Mouse (Mus musculus): ENCODE measurements around the gene Eif4ebp2.

DNA sequence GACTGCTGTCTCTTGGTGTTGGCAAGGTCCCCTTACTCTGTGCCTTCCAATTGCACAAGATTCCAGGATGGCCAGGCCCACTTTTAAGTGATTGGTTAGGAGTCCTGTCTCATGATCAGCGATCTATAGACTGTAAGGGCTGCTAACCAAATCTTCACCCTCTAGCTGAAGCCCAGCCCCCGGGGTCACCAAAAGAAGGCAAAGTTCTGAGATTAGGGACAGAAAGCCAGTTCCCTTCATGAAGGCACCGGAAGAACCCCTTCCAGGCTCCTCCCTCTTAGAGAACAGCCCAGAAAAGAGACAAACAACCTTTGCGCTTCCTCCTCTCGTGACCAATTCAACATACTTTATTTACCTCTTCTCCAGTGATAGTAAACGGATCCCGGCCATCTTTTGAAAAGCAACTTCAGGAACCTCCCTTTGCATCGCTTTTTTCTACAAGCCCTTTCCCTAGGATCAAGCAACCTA, 964 bp downstream of the Eif4ebp2 start:
- TF ChIP-seq FOSL1 (IDR thresholded peaks at IDR 0.05; ENCODE audit: insufficient read depth, low read length, poor library complexity, severe bottlenecking), result no peak
- TF ChIP-seq USF1 (IDR thresholded peaks at IDR 0.05; ENCODE audit: low read depth), result no peak
- no peak for TF ChIP-seq CTCF (IDR thresholded peaks at IDR 0.05; ENCODE audit: control insufficient read depth, insufficient read depth, insufficient read length)
- TF ChIP-seq MAX (IDR thresholded peaks at IDR 0.05), result no peak
- TF ChIP-seq MYOD1 (IDR thresholded peaks at IDR 0.05; ENCODE audit: control insufficient read depth, insufficient read length, low read depth), result no peak
- TF ChIP-seq MYOG (IDR thresholded peaks at IDR 0.05; ENCODE audit: control insufficient read depth, extremely low read depth, insufficient read length), result no peak
